Mouse (Mus musculus): ENCODE data around the gene Zfp93. TPM values are rescaled to one million over a fixed set of nuclear protein-coding genes. Genes with fewer than 3 reads are reported as not detected.

Zfp93 gene
- polyA plus RNA-seq, 1 experiment from 2014 or later: 8.4 TPM

DNA sequence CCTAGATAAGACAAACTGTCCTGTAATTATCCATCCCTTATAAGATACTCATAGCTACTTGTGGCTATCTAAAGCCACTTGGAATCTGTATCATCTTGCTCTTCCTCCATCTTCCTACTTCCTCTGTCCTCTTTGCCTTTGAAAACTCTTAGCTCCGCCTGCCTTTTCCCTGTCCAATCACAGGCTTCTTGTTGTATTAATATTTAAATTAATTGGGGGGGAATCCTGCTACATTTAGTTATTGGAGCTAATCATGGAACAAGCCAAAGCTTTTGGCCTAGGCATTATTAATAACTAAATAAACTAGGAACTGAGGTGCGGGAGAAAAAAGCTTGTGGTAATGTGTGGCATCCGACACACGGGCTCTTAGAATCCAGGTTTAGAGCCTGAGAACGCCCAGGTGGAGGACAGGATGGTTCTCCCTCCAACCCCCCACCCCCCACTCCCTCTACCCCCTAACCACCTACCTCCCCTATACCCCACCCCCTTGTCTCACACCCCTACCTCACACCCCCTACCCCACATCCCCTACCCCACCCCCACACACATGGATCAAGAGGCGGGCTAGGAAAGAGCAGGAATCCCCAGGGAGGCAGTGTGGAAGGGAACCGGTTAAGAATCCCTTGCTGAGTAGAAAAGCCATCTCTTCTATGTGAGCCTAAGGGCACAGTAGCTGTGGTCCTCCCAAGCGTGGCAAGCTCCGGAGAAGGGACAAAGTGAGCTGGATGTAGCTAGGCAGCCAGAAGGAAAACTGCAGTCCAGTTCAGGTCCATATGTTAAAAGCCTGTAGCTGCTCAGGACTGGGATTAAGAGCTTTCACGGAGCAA, 10.0 kb downstream of the Zfp93 start:
- Histone ChIP-seq H3K4me2 (no peak overlapping the region), H3K36me3 (ENCODE audit: insufficient read depth) (peaks cover 2% of the 10 kb centered on the region), H3K4me1 (ENCODE audit: insufficient read depth) (no peaks in the 10 kb centered on the region), H3K9me3 (ENCODE audit: low read depth, low read length) (no peaks in the 10 kb centered on the region), H3K9ac (no peak overlapping the region), H3K4me3 (ENCODE audit: low read depth, low read length) (no peak overlapping the region), H3K27me3 (ENCODE audit: insufficient read depth, low read length) (no peaks in the 10 kb centered on the region), H3K27ac (ENCODE audit: low read depth) (no peak overlapping the region)
- no peak for TF ChIP-seq CTCF (IDR thresholded peaks at IDR 0.05; ENCODE audit: low read depth)
- WGBS: 53% methylated on average over 10 of the region's 10 CpGs
- DNase-seq (no peak), ATAC-seq (ENCODE audit: insufficient read depth) (no peak)

DNA sequence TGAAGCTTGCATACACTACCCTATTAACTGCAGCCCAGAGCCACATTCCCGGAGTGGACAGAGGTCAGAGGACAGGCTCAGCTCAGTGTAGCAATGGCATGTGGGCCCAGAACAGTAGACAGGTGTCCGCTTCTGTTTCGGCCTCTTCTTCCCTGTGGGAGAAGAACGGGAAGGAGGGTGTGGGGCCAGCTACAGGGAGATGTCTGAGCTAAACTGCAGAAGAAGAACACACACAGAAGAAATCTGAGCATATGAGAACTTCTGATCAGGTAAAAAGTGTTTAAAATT, 10.6 kb downstream of the Zfp93 start:
- Histone ChIP-seq H3K4me3 (ENCODE audit: low read depth, low read length) (no peak overlapping the region), H3K4me2 (no peak overlapping the region), H3K4me1 (ENCODE audit: insufficient read depth) (no peaks in the 10 kb centered on the region), H3K27ac (ENCODE audit: low read depth) (no peak overlapping the region), H3K9ac (no peak overlapping the region), H3K9me3 (ENCODE audit: low read depth, low read length) (no peaks in the 10 kb centered on the region), H3K36me3 (ENCODE audit: insufficient read depth) (no peaks in the 10 kb centered on the region), H3K27me3 (ENCODE audit: insufficient read depth, low read length) (no peaks in the 10 kb centered on the region)
- DNase-seq: no peak
- no peak for TF ChIP-seq CTCF (IDR thresholded peaks at IDR 0.05; ENCODE audit: low read depth)
- no peak for ATAC-seq (ENCODE audit: insufficient read depth)
- 47% methylated on average over 4 of the region's 4 CpGs for WGBS

DNA sequence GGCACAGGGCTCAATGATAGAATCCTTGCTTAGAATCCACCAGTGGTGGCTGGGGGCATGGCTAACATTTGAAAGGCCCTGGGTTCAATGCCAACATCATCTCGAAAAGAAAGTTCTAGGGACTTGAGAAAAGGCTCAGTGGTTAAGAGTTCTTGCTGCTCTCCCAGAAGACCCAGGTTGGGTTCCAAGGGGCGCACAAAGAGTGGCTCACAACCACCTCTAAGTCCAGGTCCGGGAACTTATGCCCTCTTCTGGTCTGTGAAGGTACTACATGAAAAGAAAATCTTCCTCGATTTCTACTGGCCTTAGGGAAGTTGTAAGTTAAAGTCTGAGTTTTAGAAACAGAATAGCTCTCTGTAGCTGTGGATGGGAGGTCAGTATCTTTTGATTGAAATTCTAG, 15.9 kb downstream of the Zfp93 start:
- TF ChIP-seq CTCF (IDR thresholded peaks at IDR 0.05; ENCODE audit: low read depth): peak; percentile 26
- ATAC-seq (ENCODE audit: insufficient read depth): no peak
- Histone ChIP-seq H3K9me3 (ENCODE audit: low read depth, low read length) (no peaks in the 10 kb centered on the region), H3K27ac (ENCODE audit: low read depth) (no peak overlapping the region), H3K4me2 (no peak overlapping the region), H3K9ac (no peak overlapping the region), H3K36me3 (ENCODE audit: insufficient read depth) (peaks cover 20% of the 10 kb centered on the region), H3K27me3 (ENCODE audit: insufficient read depth, low read length) (no peaks in the 10 kb centered on the region), H3K4me3 (ENCODE audit: low read depth, low read length) (no peak overlapping the region), H3K4me1 (ENCODE audit: insufficient read depth) (no peaks in the 10 kb centered on the region)
- peak; percentile 15 for DNase-seq
- 48% methylated on average over 4 of the region's 4 CpGs for WGBS

DNA sequence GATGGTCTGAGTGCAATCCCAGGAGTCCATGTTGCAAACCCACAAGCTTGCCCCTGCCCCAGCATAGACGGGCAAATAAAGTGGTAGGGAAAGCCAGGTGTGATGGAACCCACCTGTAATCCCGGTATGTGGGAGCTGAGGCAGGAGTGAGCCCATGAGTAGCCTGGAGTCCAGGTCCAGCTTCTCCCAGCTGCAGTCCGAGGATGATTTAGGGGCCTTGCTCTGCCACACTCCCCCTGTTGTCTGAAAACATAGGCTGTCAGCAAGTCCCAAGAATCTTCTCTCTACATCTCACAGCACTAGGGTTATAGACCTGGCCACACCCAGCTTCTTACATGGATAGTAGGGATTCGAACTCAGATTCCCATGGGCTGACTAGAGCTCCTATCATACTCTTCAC, 16.7 kb downstream of the Zfp93 start:
- Histone ChIP-seq H3K9ac (no peak overlapping the region), H3K36me3 (ENCODE audit: insufficient read depth) (peaks cover 29% of the 10 kb centered on the region), H3K4me2 (no peak overlapping the region), H3K9me3 (ENCODE audit: low read depth, low read length) (no peaks in the 10 kb centered on the region), H3K4me3 (ENCODE audit: low read depth, low read length) (no peak overlapping the region), H3K27ac (ENCODE audit: low read depth) (no peak overlapping the region), H3K27me3 (ENCODE audit: insufficient read depth, low read length) (no peaks in the 10 kb centered on the region), H3K4me1 (ENCODE audit: insufficient read depth) (no peaks in the 10 kb centered on the region)
- TF ChIP-seq CTCF (IDR thresholded peaks at IDR 0.05; ENCODE audit: low read depth): no peak
- 75% methylated on average over 4 of the region's 4 CpGs for WGBS
- ATAC-seq (ENCODE audit: insufficient read depth) (no peak), DNase-seq (no peak)

DNA sequence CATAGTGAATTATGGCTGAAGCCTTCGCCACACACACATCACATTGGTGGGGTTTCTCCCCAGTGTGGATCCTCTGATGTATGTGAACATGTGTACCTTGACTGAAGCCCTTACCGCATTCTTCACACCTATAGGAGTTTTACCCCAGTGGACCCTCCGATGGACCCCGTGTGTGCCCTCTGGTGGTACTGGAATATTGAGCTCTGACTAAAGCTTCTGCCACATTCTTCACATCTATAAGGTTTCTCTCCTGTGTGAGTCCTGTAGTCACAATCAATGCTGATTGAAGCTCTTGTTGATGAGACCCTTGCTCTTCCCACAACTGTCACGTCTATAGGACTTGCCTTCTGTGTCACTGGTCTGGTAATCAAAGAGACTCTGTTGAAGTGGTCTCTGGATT, 17.4 kb downstream of the Zfp93 start:
- no peak for ATAC-seq (ENCODE audit: insufficient read depth)
- Histone ChIP-seq H3K4me3 (ENCODE audit: low read depth, low read length) (no peak overlapping the region), H3K27ac (ENCODE audit: low read depth) (no peak overlapping the region), H3K9me3 (ENCODE audit: low read depth, low read length) (no peaks in the 10 kb centered on the region), H3K9ac (no peak overlapping the region), H3K27me3 (ENCODE audit: insufficient read depth, low read length) (no peaks in the 10 kb centered on the region), H3K36me3 (ENCODE audit: insufficient read depth) (peaks cover 36% of the 10 kb centered on the region), H3K4me2 (no peak overlapping the region), H3K4me1 (ENCODE audit: insufficient read depth) (no peaks in the 10 kb centered on the region)
- WGBS: 80% methylated on average over 5 of the region's 5 CpGs
- no peak for TF ChIP-seq CTCF (IDR thresholded peaks at IDR 0.05; ENCODE audit: low read depth)
- DNase-seq: no peak

DNA sequence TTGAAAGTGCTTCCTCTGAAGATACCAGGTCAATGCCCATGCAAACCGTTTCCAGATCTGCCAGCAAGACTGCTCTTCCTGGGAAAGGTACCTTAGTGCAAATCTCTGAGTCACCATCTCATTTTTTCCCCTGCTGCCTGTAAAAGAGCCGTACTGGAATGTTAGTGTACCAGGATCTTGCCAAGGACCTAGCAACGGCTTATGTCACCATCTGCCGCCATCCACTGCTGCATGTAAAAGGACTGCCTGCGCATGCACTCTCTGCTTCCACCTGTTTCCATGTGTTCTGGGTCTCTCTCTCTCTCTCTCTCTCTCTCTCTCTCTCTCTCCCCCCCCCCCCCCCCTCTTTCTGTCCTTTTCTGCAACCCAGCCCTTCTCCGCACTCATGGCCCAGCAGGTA, 18.3 kb downstream of the Zfp93 start:
- H3K36me3 ChIP-seq (ENCODE audit: insufficient read depth): peaks cover 44% of the 10 kb centered on the region

DNA sequence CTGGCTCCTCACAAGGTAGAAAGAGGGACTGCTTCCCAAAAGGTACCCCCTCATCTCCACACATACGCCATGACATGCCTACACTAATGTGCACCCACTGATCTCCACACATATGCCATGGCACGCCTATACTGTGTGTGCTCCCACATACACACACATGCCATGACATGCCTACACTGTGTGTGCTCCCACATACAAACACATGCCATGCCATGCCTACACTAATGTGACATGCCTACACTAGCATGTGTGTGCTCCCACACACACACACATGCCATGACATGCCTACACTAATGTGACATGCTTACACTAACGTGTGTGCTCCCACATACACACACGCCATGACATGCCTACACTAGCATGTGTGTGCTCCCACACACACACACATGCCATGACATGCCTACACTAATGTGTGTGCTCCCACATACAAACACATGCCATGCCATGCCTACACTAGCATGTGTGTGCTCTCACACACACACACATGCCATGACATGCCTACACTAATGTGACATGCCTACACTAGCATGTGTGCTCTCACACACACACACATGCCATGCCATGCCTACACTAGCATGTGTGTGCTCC, 20.0 kb downstream of the Zfp93 start:
- no peak overlapping the region for H3K27ac ChIP-seq (ENCODE audit: low read depth)
- DNase-seq (no peak), ATAC-seq (ENCODE audit: insufficient read depth) (no peak)
- whole genome bisulfite sequencing: 94% methylated on average over 4 of the region's 4 CpGs
- H3K36me3 ChIP-seq (ENCODE audit: insufficient read depth): peaks cover 60% of the 10 kb centered on the region
- no peak overlapping the region for H3K4me3 ChIP-seq (ENCODE audit: low read depth, low read length)
- H3K27me3 ChIP-seq (ENCODE audit: insufficient read depth, low read length): no peaks in the 10 kb centered on the region
- H3K4me1 ChIP-seq (ENCODE audit: insufficient read depth): no peaks in the 10 kb centered on the region
- no peak for TF ChIP-seq CTCF (IDR thresholded peaks at IDR 0.05; ENCODE audit: low read depth)
- H3K9ac ChIP-seq: no peak overlapping the region
- no peaks in the 10 kb centered on the region for H3K9me3 ChIP-seq (ENCODE audit: low read depth, low read length)
- H3K4me2 ChIP-seq: no peak overlapping the region

More for the DNA sequence above, 18.3 kb downstream of the Zfp93 start:
- Histone ChIP-seq H3K4me2 (no peak overlapping the region), H3K9ac (no peak overlapping the region), H3K4me1 (ENCODE audit: insufficient read depth) (no peaks in the 10 kb centered on the region), H3K4me3 (ENCODE audit: low read depth, low read length) (no peak overlapping the region), H3K27me3 (ENCODE audit: insufficient read depth, low read length) (no peaks in the 10 kb centered on the region), H3K27ac (ENCODE audit: low read depth) (no peak overlapping the region), H3K9me3 (ENCODE audit: low read depth, low read length) (no peaks in the 10 kb centered on the region)
- WGBS: 89% methylated on average over 6 of the region's 6 CpGs
- no peak for ATAC-seq (ENCODE audit: insufficient read depth)
- no peak for DNase-seq
- no peak for TF ChIP-seq CTCF (IDR thresholded peaks at IDR 0.05; ENCODE audit: low read depth)

Data from lung, embryonic 14.5 days (tissue).